Mouse (Mus musculus) Patski (cell line): ENCODE results near the gene Foxc2. TPM values are rescaled to one million over a fixed set of nuclear protein-coding genes. Genes with fewer than 3 reads are reported as not detected.

Experiments used
- ATAC-seq: fragments of 100-300 bp; one replicate; pipeline ENCODE4 v1.8.0; 2021
- CTCF ChIA-PET: fragments of 350-600 bp; sonication (Branson Sonifier 250); formaldehyde crosslinking; loops from one replicate; lab custom pipeline; 2022; ENCODE audit warnings: inconsistent platforms; lab: Charles Lee
- POLR2A ChIA-PET: fragments of 350-600 bp; sonication (Branson Sonifier 250); formaldehyde crosslinking; loops from one replicate; lab custom pipeline; 2022; ENCODE audit warnings: antibody characterized with exemption, inconsistent platforms; lab: Charles Lee
- DNase-seq: peaks from one replicate; pipeline ENCODE4 v3.0.0-alpha.2; 2011; ENCODE audit warnings: low read depth, low spot score
- H3K27me3 ChIP-seq: fragments of 371-371 bp; one replicate; pipeline ENCODE4 v1.5.1; 2021
- CTCF ChIP-seq: fragments of 100-300 bp; IDR thresholded peaks from one replicate; pipeline ENCODE4 v1.5.1; 2021
- in situ Hi-C: fragments of 300-500 bp; cut with MboI; formaldehyde crosslinking; loops from 3 replicates; pipeline ENCODE4 v1.11.1; 2018; ENCODE audit warnings: low pct_unique_long_range_greater_than_20kb, mixed read lengths
- polyA plus RNA-seq: library from polyadenylated mRNA; unstranded; gene quantifications from one replicate; pipeline ENCODE4 v1.2.3, GENCODE M21; 2021

Gene Foxc2
- polyA plus RNA-seq, 1 experiment from 2014 or later = 2.1 TPM

GRCm38 (mm10) chr8:121079944-121080343 lies 36.0 kb upstream of the Foxc2 start:
- in situ Hi-C loops = loop anchor here (5.0 to 25.0 kb wide), 2 partner anchors 108 to 393 kb away; no protein-coding TSS in a partner anchor
- peaks cover 27% of the 10 kb centered on the region for H3K27me3 ChIP-seq
- CTCF ChIA-PET = no interaction called here
- POLR2A ChIA-PET = no interaction called here
- TF ChIP-seq CTCF = no peak
- ATAC-seq = no peak
- no peak for DNase-seq

- in situ Hi-C loops = loop anchor here (5.0 to 25.0 kb wide), 2 partner anchors 108 to 393 kb away; no protein-coding TSS in a partner anchor
- ATAC-seq (no peak), DNase-seq (no peak)
- ChIA-PET POLR2A (no interaction called here), CTCF (no interaction called here)
- peaks cover 27% of the 10 kb centered on the region for H3K27me3 ChIP-seq
- TF ChIP-seq CTCF = no peak
Observed at GRCm38 (mm10) chr8:121080361-121081090, 35.4 kb upstream of the Foxc2 start.

GRCm38 (mm10) chr8:121081398-121081797 lies 34.6 kb upstream of the Foxc2 start:
- peaks cover 27% of the 10 kb centered on the region for H3K27me3 ChIP-seq
- POLR2A ChIA-PET = no interaction called here
- in situ Hi-C loops = loop anchor here (5.0 to 25.0 kb wide), 2 partner anchors 109 to 394 kb away; no protein-coding TSS in a partner anchor
- DNase-seq (no peak), ATAC-seq (no peak)
- CTCF ChIA-PET = no interaction called here
- TF ChIP-seq CTCF = no peak

GRCm38 (mm10) chr8:121082218-121083092 lies 33.5 kb upstream of the Foxc2 start:
- H3K27me3 ChIP-seq = peaks cover 27% of the 10 kb centered on the region
- no peak for TF ChIP-seq CTCF
- no peak for DNase-seq
- in situ Hi-C loops = loop anchor here (5.0 to 25.0 kb wide), 2 partner anchors 110 to 395 kb away; no protein-coding TSS in a partner anchor
- ATAC-seq = no peak
- ChIA-PET POLR2A (no interaction called here), CTCF (no interaction called here)

GRCm38 (mm10) chr8:121083093-121083935 lies 32.7 kb upstream of the Foxc2 start:
- H3K27me3 ChIP-seq = peaks cover 27% of the 10 kb centered on the region
- peak; percentile 63 for ATAC-seq
- no peak for TF ChIP-seq CTCF
- peak; percentile 39 for DNase-seq
- in situ Hi-C loops = loop anchor here (5.0 to 25.0 kb wide), 2 partner anchors 111 to 396 kb away; no protein-coding TSS in a partner anchor
- CTCF ChIA-PET = no interaction called here
- POLR2A ChIA-PET = no interaction called here

GRCm38 (mm10) chr8:121083936-121084209 lies 32.1 kb upstream of the Foxc2 start:
- POLR2A ChIA-PET = no interaction called here
- no peak for TF ChIP-seq CTCF
- CTCF ChIA-PET = no interaction called here
- H3K27me3 ChIP-seq = peaks cover 27% of the 10 kb centered on the region
- in situ Hi-C loops = loop anchor here (5.0 to 25.0 kb wide), 2 partner anchors 112 to 397 kb away; no protein-coding TSS in a partner anchor
- DNase-seq = no peak
- ATAC-seq = no peak

- DNase-seq (no peak), ATAC-seq (peak; percentile 13)
- H3K27me3 ChIP-seq = peaks cover 27% of the 10 kb centered on the region
- CTCF ChIA-PET = no interaction called here
- no peak for TF ChIP-seq CTCF
- in situ Hi-C loops = loop anchor here (5.0 to 25.0 kb wide), 2 partner anchors 112 to 397 kb away; no protein-coding TSS in a partner anchor
- POLR2A ChIA-PET = no interaction called here
Observed at GRCm38 (mm10) chr8:121084210-121084951, 31.6 kb upstream of the Foxc2 start, which contains the start of gene Foxf1. TSS of gene Foxf1 (plus strand) at chr8:121084386.

- in situ Hi-C loops = loop anchor here (25.0 kb wide), 1 partner anchor 398 kb away; no protein-coding TSS in a partner anchor
- ATAC-seq (no peak), DNase-seq (no peak)
- peaks cover 27% of the 10 kb centered on the region for H3K27me3 ChIP-seq
- POLR2A ChIA-PET = no interaction called here
- no peak for TF ChIP-seq CTCF
- CTCF ChIA-PET = no interaction called here
Observed at GRCm38 (mm10) chr8:121085011-121085410, 31.0 kb upstream of the Foxc2 start.

- in situ Hi-C loops = loop anchor here (25.0 kb wide), 1 partner anchor 398 kb away; no protein-coding TSS in a partner anchor
Observed at GRCm38 (mm10) chr8:121085561-121085960, 30.4 kb upstream of the Foxc2 start.

More at GRCm38 (mm10) chr8:121085561-121085960, 30.4 kb upstream of the Foxc2 start:
- TF ChIP-seq CTCF = no peak
- ChIA-PET CTCF (no interaction called here), POLR2A (no interaction called here)
- H3K27me3 ChIP-seq = peaks cover 22% of the 10 kb centered on the region
- DNase-seq (no peak), ATAC-seq (no peak)
